Mouse (Mus musculus) ovary, postnatal 14 days (tissue): ENCODE measurements at regions not wholly inside any gene's neighbourhood (a gene's known extent, or its start where the extent isn't known, plus 50 kb on each side); places are given as distances from the start of the nearest gene placed in this dataset.

Experiments
- DNase-seq: peaks from one replicate; pipeline ENCODE4 v3.0.0; 2022; ENCODE audit warnings: low spot score

DNA sequence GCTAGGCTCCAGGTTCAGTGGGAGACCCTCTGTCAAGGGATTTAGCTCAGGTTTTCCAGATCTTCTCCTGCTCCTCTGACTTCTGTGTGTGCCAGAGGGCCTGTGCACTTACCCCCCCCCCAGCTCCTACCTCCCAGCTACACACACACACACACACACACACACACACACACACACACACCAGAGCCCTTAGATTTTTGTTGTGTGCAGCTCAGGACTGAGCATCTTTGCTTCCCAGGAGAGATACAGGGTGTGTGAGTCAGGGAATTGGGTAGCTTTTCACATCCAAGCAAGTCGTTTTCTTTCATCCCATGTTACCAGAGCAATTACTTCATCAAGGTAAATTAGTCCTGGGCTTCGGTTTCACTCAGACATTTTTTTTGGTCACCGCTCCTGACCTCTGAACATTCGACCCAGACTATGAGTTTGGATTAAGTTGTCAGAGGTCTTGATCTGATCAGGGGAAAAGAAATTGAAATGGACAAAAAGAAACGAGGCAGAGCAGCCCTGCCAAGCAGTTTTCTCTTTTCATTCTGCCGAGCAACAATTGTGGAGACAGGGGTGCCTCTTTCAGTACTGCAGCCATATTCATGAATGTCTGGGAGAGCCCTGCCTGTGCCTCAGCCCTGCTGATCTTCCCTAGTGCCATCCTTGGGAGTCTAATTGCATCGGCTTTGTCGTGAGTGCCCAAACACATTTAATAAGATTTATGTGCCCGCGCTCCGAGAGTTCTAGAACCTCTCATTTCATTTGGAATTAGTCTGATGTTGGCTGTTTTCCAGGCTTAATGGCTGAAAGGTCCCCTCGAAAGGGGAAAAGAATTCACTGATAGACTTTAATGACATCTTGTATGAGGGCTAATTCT is 241.3 kb downstream of the 1500009L16Rik start:
- no peak for DNase-seq

GRCm38 (mm10) chr10:83964838-83965237 is 242.2 kb downstream of the 1500009L16Rik start:
- DNase-seq = no peak

DNA sequence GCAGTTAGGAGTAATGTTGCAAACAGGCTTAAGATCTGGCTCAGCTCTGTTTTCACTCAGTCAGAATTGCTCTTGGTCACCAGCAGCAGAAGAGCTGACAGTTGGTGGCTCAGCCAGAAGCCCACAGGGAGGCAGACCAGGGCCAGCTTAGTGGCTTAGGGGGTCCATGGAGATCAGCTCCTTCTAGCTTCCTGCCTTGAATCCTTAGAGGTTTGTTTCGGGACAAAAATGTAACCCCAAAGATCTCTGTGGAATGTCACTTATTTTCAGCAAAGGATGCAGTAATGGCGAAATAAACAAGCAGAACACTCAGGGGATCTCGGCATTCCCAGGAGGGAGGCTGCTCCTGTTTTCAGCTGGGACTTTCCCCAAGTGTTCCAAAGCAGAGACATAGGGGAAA is 247.8 kb downstream of the 1500009L16Rik start:
- DNase-seq = no peak

DNA sequence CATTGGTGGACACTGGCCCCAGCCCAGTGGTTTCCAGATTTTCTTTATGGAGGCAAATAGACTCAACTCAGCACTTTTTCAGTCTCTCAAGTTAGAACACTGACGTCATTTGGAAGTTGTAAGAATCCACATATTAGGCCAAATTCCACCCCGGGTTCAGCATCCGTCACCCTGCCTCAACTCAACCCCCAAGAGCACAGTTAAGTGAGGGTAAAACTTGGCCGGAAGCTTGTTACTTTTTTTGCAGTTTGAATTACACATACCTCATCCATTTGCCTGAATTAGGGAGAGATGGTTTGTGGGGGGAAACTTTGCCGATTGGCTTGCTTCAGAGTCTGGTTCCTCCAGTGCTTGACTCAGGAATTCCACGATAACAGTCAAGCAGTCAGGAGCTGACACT is 251.9 kb downstream of the 1500009L16Rik start:
- no peak for DNase-seq

GRCm38 (mm10) chr10:83976548-83976947 is 253.9 kb downstream of the 1500009L16Rik start:
- DNase-seq = no peak

DNA sequence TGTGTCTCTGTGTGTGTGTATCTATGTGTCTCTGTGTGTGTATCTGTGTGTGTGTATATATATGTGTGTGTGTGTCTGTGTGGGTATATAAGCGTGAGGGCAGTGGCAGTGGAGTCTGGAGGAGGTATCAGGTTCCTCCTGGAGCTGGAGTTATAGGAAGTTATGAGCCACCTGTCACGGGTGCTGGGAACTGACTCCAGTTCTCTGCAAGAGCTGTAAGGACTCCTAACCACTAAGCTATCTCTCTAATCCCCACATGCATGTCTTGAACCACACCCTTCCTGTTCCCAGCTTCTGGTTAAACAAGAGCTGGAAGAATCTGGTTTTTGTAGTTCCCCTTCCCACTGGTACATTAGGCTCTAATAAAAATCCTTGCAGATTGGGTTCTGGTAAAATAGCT is 257.3 kb downstream of the 1500009L16Rik start:
- no peak for DNase-seq

- DNase-seq = no peak
Measured at GRCm38 (mm10) chr10:83984697-83985415, 262.2 kb downstream of the 1500009L16Rik start.

GRCm38 (mm10) chr10:83992577-83993305 is 270.1 kb downstream of the 1500009L16Rik start:
- no peak for DNase-seq

DNA sequence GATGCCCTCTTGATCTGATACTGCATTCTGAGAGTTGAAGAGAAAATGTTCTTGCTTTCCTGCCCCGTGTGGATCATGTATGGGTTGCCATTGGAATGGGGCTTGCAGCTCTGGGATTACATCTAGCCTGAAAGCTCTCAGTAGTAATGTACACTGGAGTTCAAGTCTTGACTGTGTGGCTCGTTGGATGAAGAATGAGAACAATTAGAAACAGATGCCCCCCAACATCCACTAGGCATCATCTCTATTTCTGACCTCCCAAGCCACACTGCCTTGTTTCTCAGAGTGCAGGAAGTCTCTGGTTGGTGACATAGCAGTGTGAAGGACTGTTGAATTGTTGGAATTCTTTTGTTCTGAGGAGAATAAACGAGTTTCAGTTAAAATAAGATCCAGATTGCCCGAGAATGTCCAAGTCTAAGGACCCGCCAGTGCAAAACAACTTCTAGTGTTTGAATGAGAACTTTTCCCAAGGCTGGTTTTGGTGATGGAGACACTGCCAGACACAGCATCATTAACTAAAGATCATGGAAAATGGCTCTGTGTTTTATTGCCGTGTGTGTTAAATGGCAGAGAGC is 272.4 kb downstream of the 1500009L16Rik start:
- no peak for DNase-seq

DNA sequence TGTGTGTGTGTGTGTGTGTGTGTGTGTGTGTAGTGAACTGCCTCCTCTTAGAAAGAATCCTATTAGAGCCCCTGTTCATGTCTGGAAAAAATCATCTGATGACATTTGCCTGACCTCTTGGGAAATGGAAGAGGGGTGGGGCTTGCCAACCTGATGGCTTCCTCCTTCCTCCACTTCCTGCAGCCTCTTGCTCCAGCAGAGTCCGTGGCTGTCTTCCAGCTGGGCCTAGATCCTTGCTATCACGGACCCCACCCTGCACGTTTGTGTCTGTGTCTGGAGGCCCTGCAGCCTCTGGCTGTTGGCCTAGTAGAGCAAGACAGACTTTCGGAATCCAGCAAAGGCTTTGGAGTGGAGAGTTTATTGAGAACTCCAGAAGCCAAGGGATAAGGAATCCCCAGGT is 273.2 kb downstream of the 1500009L16Rik start:
- DNase-seq = peak; percentile 34

- no peak for DNase-seq
Measured at GRCm38 (mm10) chr10:83996489-83996888, 273.8 kb downstream of the 1500009L16Rik start.

GRCm38 (mm10) chr10:84000436-84001208 is 278.0 kb downstream of the 1500009L16Rik start:
- DNase-seq = no peak

DNA sequence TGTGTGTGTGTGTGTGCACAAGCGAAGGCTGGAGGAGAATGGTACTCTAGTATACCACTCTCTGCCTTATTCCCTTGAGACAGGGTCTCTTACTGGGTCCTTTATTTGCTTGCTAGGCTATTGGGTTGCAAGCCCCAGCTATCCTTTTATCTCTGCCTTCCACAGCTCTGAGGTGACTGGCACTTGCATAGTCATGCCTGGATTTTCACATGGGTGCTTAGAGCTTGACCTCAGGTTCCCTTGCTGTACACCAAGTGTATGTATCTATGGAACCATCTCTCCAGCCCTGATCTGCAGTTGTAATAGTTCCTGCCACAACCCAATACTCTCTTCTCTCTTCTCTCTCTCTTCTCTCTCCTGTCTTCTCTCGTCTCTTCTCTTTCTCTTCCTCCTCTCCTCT is 280.1 kb downstream of the 1500009L16Rik start:
- no peak for DNase-seq

GRCm38 (mm10) chr10:84003601-84004149 is 281.0 kb downstream of the 1500009L16Rik start:
- DNase-seq = no peak

GRCm38 (mm10) chr10:84008923-84009322 is 286.3 kb downstream of the 1500009L16Rik start:
- no peak for DNase-seq

DNA sequence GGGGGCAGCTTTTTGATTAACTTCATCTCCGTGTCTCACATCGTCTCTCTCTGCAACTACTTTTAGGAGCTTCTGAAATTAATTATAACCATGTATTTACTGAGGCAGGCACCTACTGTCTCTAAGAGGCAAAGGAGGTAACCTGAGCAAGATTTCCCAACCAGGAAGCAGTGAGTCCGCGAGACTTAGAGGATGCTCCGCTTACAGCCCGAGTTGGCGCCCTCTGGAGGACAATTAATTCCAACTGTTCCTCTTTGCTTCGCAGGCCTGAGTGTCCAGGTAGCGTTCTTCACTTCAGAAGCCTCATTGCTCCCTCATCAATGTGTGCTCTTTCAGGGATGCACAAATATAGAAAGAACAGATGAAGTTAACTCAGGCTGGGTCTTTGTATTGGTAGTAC is 296.7 kb downstream of the 1500009L16Rik start:
- DNase-seq = peak; percentile 71

DNA sequence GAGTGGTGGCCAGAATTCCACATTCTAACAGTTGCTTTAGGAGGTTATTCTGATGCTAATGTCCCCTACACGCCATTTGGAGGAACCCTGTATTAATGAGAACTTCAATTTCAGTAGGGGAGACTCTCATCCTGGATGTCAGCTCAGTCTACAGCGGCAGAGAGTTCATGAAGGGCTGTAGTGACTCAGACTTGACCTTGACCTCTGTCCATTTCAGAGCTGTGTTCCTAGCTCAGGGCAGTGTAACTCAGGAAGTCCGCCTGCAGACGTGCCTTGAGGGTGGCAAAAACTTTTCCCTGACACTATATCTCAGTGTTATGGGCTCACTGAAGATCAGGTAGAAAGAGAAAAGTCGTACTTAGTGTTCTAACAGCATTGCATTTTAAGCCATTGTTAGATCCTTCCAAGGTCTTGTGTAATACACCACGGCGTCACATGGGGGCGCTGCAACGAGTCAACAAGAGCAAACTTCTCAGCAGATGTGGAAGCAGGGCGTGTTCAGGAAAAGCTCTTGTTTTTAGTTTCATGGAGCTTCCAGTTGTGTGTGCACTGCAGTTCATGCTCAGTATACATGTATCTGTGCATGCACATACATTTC is 297.5 kb downstream of the 1500009L16Rik start:
- peak; percentile 48 for DNase-seq

- no peak for DNase-seq
Measured at GRCm38 (mm10) chr10:84021167-84022120, 298.8 kb downstream of the 1500009L16Rik start.

DNA sequence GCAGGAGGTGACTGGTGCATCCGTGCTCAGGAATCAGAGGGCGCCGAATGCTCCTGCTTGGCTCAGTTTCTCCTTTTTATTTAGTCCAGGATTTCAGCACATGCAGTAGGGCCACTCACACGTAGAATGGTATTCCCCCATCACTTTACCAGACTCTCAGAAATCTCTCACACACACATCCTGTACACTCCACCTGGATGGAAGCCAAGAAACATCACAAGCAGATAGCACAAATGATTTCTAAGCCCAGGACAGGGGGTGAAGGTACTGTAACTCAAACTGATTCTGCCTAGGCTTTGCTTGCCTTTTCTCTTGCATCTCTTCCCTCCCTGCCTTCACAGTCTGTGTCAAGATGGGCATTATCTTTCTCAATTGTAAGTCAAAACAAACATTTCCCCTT is 301.6 kb downstream of the 1500009L16Rik start:
- no peak for DNase-seq

GRCm38 (mm10) chr10:84024901-84025300 is 302.2 kb downstream of the 1500009L16Rik start:
- no peak for DNase-seq
